Mouse (Mus musculus) small intestine, adult 2 months (tissue): ENCODE results near the gene Foxr1.
A peak's percentile ranks its signal among the peaks of the same experiment; 100 is the strongest.

ENCODE experiments used
- CTCF ChIP-seq: fragments of 200-500 bp; IDR thresholded peaks from 2 replicates; pipeline ENCODE4 v1.5.1; 2012; ENCODE audit warnings: low read depth, mild to moderate bottlenecking, control low read depth, inconsistent platforms, low read length, moderate library complexity, mixed read lengths; ENCODE audit not compliant: insufficient replicate concordance, insufficient read length; ENCODE audit errors: extremely low read depth
- POLR2A ChIP-seq: fragments of 200-500 bp; IDR thresholded peaks from 2 replicates; pipeline ENCODE4 v1.6.1; 2012; ENCODE audit warnings: low read depth, mild to moderate bottlenecking, control low read depth, inconsistent platforms, low read length, moderate library complexity

DNA sequence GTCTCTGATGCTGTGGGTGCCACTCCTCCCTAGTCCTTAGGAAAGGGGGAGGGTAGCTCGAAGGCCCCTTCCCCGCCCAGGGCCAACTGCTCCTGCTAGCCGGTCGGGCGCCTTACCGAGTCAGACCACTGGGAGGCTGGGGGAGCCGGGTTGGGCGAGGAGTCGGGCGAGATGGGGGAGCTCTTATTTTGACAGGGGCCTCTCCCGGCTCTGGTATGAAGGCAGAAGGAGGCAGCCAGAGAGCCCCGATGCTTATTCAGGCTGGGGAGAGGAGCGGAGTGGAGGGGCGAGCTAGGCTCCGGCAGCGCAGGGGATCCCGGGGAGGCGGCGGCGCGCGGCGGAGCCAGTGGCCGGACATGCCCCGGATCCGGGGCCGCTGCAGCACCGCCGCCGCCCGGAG lies 41.6 kb upstream of the Foxr1 start, which contains the start of gene Bcl9l:
- TF ChIP-seq CTCF (peak; percentile 52; the same call in 1 of the 2 replicates), POLR2A (peak; percentile 82; the same call in 1 of the 2 replicates)
